Mouse (Mus musculus): ENCODE data around the gene Ptpa.
"Not testable (repeated sequence)": the region's sequence is repeated elsewhere in the genome, so short reads cannot be mapped to it uniquely, and the experiment has no call there.

Gene Ptpa

GRCm38 (mm10) chr2:30402351-30402826 lies 13.4 kb upstream of the Ptpa start:
- DNase-seq (ENCODE audit: low spot score in 2 of 2) = peak in 1 of 2 experiments; percentile 51

DNA sequence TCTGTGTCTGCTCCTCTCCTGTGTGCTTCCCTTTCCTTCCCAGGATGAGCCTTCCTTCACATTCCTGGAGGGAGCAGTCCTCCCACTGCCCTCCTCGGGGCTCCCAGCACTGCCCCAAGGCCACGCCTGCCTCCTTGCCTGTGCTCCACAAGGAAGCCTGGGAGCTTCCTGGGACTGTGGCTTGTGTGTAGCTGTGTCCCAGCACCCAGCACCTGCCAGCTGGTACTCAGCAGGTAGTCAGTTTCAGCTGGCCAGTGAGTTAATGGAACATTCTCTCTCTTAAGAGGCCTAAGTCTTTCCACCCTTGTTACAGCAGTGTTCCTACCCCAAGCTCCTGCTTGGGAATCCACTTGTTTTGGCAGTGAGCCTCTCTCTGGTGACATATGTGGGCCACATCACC lies 13.0 kb upstream of the Ptpa start:
- no peak for DNase-seq (ENCODE audit: low spot score in 2 of 2)

- DNase-seq (ENCODE audit: low spot score in 2 of 2) = peak in 1 of 2 experiments; percentile 31
These were observed 12.0 kb upstream of the Ptpa start for GRCm38 (mm10) chr2:30403870-30404269.

- DNase-seq (ENCODE audit: low spot score in 2 of 2) = peak in 1 of 2 experiments; percentile 33
These were observed 8.6 kb upstream of the Ptpa start for GRCm38 (mm10) chr2:30407221-30407620.

GRCm38 (mm10) chr2:30407778-30408177 lies 8.1 kb upstream of the Ptpa start:
- peak in 1 of 2 experiments; percentile 31 for DNase-seq (ENCODE audit: low spot score in 2 of 2)

GRCm38 (mm10) chr2:30408452-30409100 lies 7.3 kb upstream of the Ptpa start:
- DNase-seq (ENCODE audit: low spot score in 2 of 2) = peak in 1 of 2 experiments; percentile 35

DNA sequence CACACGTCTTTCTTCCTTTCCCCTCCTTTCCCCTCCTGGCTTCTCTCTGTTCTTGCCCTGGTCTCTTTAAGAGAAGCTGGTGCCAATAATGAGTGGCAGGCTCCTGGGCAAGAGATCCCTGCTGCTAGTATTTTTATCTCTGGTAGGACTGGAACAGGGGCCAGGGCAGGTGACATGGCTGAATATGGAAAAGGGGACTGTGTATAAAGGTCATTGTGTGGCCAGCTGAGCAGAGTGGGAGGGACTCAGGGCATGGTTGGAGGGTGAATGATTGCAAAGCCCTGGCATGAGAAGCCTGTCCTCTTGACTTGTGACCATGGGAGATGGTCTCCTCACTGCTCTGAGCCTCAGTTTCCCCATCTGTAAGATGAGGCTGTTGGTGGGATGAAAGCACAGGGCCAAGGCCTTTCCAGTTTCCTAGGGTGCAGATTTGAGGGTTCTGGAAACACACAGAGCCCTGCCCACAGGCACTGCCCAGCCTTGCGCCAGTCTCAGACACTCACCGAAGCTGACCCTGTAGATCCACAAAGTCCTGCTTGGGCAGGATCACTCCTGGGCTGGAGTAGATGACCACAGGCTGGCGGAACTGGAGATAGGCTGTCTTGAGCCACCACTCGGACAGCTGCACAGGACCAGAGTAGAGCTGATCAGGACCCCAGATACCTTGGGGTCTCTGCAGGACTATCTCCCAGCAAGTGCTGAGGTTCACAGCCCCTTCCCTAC lies 6.2 kb upstream of the Ptpa start:
- DNase-seq (ENCODE audit: low spot score in 2 of 2) = no peak

- peak; percentile 62 to 63 for DNase-seq (ENCODE audit: low spot score in 2 of 2)
These were observed 2.5 kb upstream of the Ptpa start for GRCm38 (mm10) chr2:30413038-30413973.

GRCm38 (mm10) chr2:30414101-30414500 lies 1.7 kb upstream of the Ptpa start:
- DNase-seq (ENCODE audit: low spot score in 2 of 2) = peak in 1 of 2 experiments; percentile 51

GRCm38 (mm10) chr2:30414681-30415080 lies 1.2 kb upstream of the Ptpa start:
- no peak for DNase-seq (ENCODE audit: low spot score in 2 of 2)

- DNase-seq (ENCODE audit: low spot score in 2 of 2) = peak; percentile 94 to 96
These were observed 493 bp upstream of the Ptpa start, which contains the start of gene Crat for GRCm38 (mm10) chr2:30415157-30415935. Crat (minus strand) TSS chr2:30415813.

DNA sequence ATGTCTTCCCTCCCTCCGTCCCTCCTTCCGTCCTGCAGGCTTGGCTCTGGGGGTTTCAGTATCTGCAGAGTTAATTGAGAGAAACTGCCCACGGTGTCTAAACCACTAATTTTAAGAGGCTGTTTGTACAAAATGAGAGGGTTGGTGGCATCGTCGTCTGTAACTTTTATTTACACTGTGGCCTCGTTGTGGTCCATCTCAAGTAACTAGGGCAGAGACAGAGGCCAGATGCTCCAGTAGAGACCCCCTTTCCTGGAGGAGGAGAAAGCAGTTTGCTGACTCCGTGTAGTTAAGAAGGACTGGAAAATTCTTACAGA lies 768 bp downstream of the Ptpa start:
- no peak for DNase-seq (ENCODE audit: low spot score in 2 of 2)

DNA sequence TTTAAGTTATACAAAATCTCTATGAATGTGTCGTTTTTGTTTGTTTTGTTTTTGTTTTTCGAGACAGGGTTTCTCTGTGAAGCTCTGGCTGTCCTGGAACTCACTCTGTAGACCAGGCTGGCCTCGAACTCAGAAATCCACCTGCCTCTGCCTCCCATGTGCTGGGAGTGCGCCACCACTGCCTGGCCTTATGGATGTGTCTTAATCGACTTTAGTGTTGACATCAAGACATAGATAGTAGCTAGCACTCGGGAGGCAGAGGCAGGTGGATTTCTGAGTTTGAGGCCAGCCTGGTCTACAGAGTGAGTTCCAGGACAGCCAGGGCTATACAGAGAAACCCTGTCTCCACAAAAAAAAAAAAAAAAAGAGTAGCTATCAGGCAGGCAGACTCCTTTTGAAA lies 1.3 kb downstream of the Ptpa start:
- not testable (repeated sequence) for DNase-seq (ENCODE audit: low spot score in 2 of 2)

DNA sequence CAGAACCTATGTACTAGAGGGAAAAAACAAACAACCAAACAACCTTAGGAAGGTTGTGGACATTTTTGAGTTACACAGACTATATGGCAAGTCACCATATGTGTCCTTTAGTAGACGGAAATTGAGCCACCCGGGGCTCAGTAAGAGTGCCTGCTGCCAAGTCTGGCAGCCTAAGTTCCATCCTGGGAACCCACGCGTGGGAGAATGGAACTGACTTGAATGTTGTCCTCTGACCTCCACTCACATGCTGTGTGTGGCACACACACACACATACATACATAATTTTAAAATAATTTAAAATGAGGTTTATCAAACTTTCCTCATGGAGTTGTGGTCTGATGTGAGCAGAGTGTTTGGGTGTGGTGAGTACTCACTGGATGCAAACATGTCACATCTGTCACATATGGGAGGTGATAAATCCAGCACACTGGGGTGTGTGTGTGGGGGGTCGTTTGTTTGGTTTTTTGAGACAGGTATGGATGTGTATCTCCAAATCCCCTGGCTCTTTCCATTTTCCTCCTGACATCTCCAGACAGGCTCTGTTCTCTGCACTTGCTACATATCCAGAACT lies 1.8 kb downstream of the Ptpa start:
- no peak for DNase-seq (ENCODE audit: low spot score in 2 of 2)

DNA sequence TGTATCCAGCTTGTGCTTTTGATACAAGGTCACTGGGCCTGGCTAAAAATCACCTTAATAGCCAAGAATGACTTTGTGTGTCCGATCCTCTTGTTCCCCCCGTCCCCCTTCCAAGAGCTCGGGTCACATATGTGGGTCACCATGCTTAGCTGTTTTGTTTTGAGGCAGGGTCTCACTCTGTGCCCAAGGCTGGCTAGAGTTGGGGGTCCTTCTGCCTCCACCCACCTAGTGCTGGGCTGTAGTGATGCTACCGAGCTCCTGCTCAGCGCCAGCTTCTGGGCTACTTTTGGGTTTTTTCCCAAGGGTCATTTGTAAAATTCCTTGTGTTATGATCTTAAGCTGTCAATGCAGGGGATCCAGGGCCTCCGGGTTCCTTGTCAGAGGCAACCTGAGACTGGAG lies 2.4 kb downstream of the Ptpa start:
- DNase-seq (ENCODE audit: low spot score in 2 of 2) = no peak

DNA sequence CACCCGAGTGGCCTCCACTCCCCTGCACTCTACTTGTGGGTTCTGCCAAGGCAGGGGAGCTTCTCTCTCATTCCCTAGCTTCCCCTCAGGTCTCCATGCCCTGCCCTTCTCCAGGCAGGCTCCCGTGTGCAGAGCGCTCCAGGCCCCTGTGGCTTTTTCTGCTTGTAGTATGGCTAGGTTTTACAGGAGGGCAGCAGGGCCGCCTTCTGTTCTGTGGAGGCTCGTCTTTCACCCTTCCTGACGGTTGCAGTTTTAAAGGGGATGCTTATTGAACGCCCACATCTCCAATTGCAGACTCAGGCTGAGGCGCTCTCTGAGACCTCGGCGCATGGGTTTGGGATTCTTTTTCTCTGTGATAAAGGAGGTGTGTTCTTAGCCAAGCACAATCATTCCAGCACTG lies 3.3 kb downstream of the Ptpa start:
- no peak for DNase-seq (ENCODE audit: low spot score in 2 of 2)

- DNase-seq (ENCODE audit: low spot score in 2 of 2) = no peak
These were observed 5.6 kb downstream of the Ptpa start for GRCm38 (mm10) chr2:30421432-30421831.

GRCm38 (mm10) chr2:30429156-30429555 lies 13.3 kb downstream of the Ptpa start:
- DNase-seq (ENCODE audit: low spot score in 2 of 2) = no peak

GRCm38 (mm10) chr2:30435326-30436155 lies 19.7 kb downstream of the Ptpa start:
- DNase-seq (ENCODE audit: low spot score in 2 of 2) = peak; percentile 79 to 81

GRCm38 (mm10) chr2:30436156-30436545 lies 20.3 kb downstream of the Ptpa start:
- DNase-seq (ENCODE audit: low spot score in 2 of 2) = no peak
